Mouse (Mus musculus) small intestine, adult 2 months (tissue): ENCODE data around the gene Sipa1l2.

ENCODE experiments used
- CTCF ChIP-seq: fragments of 200-500 bp; IDR thresholded peaks from 2 replicates; pipeline ENCODE4 v1.5.1; 2012; ENCODE audit warnings: low read depth, mild to moderate bottlenecking, control low read depth, inconsistent platforms, low read length, moderate library complexity, mixed read lengths; ENCODE audit not compliant: insufficient replicate concordance, insufficient read length; ENCODE audit errors: extremely low read depth
- POLR2A ChIP-seq: fragments of 200-500 bp; IDR thresholded peaks from 2 replicates; pipeline ENCODE4 v1.6.1; 2012; ENCODE audit warnings: low read depth, mild to moderate bottlenecking, control low read depth, inconsistent platforms, low read length, moderate library complexity

DNA sequence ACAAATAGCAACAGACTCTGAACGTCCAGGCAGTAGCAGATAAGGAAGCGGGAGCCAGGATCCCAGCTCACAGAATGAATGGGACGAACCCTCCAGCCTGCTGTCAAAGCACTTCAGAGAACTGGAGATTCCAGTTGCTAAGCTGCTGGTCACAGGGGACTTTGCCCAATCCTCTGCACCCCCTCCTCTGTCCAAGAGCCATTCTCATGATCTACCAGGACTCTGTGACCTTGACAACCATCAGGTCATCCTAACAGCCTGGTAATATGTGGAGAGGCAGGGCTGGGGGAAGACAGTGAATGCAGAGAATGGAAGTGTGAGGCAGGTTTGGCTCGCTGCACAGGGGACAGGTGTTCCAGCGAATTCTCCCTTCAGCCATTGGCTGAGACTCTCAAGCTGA lies 163.2 kb downstream of the Sipa1l2 start:
- TF ChIP-seq POLR2A (no peak), CTCF (no peak)
